Mouse (Mus musculus) G1E (cell line): ENCODE measurements around the gene Sh3kbp1. TPM values are rescaled to one million over a fixed set of nuclear protein-coding genes. Genes with fewer than 3 reads are reported as not detected.

Experiments
- ATAC-seq: 2 replicates; pipeline ENCODE4 v1.8.0; 2016; ENCODE audit warnings: mild to moderate bottlenecking; ENCODE audit not compliant: insufficient number of reproducible peaks, poor library complexity, low FRiP score, severe bottlenecking; ENCODE audit errors: extremely low read depth
- DNase-seq: peaks from one replicate; pipeline ENCODE4 v3.0.0; 2012; ENCODE audit warnings: low spot score
- H3K27me3 ChIP-seq: 2 replicates; pipeline ENCODE4 v1.6.1; 2012; ENCODE audit warnings: mild to moderate bottlenecking, low read length, inconsistent platforms; ENCODE audit not compliant: insufficient read depth
- H3K36me3 ChIP-seq: replicated peaks from 2 replicates; pipeline ENCODE3; 2012; ENCODE audit warnings: mild to moderate bottlenecking, inconsistent platforms
- H3K4me1 ChIP-seq: 2 replicates; pipeline ENCODE4 v1.6.1; 2012; ENCODE audit warnings: low read depth, low read length, inconsistent platforms, mixed read lengths; ENCODE audit not compliant: insufficient read depth
- H3K4me3 ChIP-seq: 2 replicates; pipeline ENCODE4 v1.5.1; 2012; ENCODE audit warnings: low read depth, mild to moderate bottlenecking, inconsistent platforms, low read length, moderate library complexity, mixed read lengths
- H3K9me3 ChIP-seq: replicated peaks from 2 replicates; pipeline ENCODE4 v1.6.1; 2012; ENCODE audit warnings: inconsistent platforms
- CTCF ChIP-seq: IDR thresholded peaks from 2 replicates; pipeline ENCODE4 v1.5.1; 2012; ENCODE audit warnings: low read depth, low read length, inconsistent platforms, mixed read lengths
- GATA1 ChIP-seq: IDR thresholded peaks from 2 replicates; pipeline ENCODE4 v1.6.1; 2012; ENCODE audit warnings: borderline replicate concordance, low read length, inconsistent platforms, mixed read lengths
- GATA2 ChIP-seq: IDR thresholded peaks from 2 replicates; pipeline ENCODE4 v1.6.1; 2012; ENCODE audit warnings: low read depth, low read length, inconsistent platforms, borderline replicate concordance
- POLR2AphosphoS5 ChIP-seq: IDR thresholded peaks from 2 replicates; pipeline ENCODE4 v1.6.1; 2012; ENCODE audit warnings: low read depth, low read length, inconsistent platforms; ENCODE audit not compliant: insufficient replicate concordance
- TAL1 ChIP-seq: conservative IDR thresholded peaks from 2 replicates; pipeline ENCODE4 v1.6.1; 2012; ENCODE audit warnings: low read depth, low read length, inconsistent platforms, mixed read lengths
- polyA plus RNA-seq: library from polyadenylated mRNA; stranded (reverse); fragments of >175 nt; gene quantifications from 2 replicates; pipeline ENCODE4 v1.2.3, GENCODE M21; 2012
- total RNA-seq, 2 experiments: library from RNA; stranded (forward) in 1 of 2; stranded (reverse) in 1 of 2; fragments of 200-1000 nt in 1 of 2; fragments of >200 nt in 1 of 2; fragmentation: Nextera tagmentation in 1 of 2; gene quantifications; 2 replicates each; pipeline ENCODE4 v1.2.3; 2014 to 2017

Gene Sh3kbp1
- total and polyA plus RNA-seq, 3 experiments: 13.3 to 242 (median 231) TPM

DNA sequence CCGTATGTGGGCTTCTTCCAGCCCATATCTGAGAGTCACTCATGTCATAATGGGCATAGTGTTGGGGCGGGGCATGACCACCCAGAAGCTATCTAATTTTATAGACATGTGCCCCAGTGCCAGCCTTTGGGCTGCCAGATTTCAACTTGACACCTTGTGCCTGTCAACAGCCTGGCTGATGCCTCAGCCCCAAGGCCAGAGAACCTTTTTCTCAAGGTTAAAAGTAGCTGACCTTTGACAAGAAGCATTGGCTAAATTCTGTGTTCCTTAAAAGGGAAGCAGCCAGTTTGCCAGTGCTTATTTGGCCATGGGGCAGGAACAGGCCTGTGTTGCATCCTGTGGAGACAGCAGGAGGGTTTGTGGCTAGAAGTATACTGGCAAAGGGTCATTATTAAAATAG, 315.5 kb downstream of the Sh3kbp1 start:
- DNase-seq (no peak), ATAC-seq (no peak)
- H3K36me3 ChIP-seq: peaks cover 27% of the 10 kb centered on the region

DNA sequence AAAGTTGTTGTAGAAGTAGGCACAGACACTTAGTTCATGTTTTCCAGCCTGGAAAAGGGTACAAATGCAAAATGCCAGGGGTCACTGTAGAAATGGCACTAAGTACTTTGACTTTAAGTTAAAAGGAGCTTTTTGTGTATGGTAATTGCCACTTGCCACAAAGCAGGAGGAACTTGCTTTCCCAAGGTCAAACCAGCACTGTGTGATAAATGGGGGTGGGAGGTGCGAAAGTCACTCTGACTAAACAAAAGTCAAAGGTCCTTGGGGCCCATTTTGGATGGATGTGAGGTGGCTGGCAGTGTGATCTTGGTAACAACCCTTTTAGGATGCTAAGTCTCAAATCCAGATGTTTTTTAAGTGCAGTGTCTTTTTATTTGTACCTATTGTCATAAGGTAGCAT, 316.5 kb downstream of the Sh3kbp1 start:
- DNase-seq (no peak), ATAC-seq (no peak)
- Histone ChIP-seq H3K36me3 (peaks cover 27% of the 10 kb centered on the region), H3K27me3 (no peaks in the 10 kb centered on the region), H3K9me3 (no peaks in the 10 kb centered on the region), H3K4me3 (no peak overlapping the region), H3K4me1 (no peaks in the 10 kb centered on the region)
- no peak for TF ChIP-seq CTCF
- no peak for TF ChIP-seq GATA1
- TF ChIP-seq POLR2AphosphoS5: no peak
- no peak for TF ChIP-seq GATA2
- no peak for TF ChIP-seq TAL1

More for the DNA sequence above, 315.5 kb downstream of the Sh3kbp1 start:
- TF ChIP-seq GATA1 (no peak), POLR2AphosphoS5 (no peak)
- H3K27me3 ChIP-seq: no peaks in the 10 kb centered on the region
- no peaks in the 10 kb centered on the region for H3K4me1 ChIP-seq
- H3K4me3 ChIP-seq: no peak overlapping the region
- no peaks in the 10 kb centered on the region for H3K9me3 ChIP-seq

DNA sequence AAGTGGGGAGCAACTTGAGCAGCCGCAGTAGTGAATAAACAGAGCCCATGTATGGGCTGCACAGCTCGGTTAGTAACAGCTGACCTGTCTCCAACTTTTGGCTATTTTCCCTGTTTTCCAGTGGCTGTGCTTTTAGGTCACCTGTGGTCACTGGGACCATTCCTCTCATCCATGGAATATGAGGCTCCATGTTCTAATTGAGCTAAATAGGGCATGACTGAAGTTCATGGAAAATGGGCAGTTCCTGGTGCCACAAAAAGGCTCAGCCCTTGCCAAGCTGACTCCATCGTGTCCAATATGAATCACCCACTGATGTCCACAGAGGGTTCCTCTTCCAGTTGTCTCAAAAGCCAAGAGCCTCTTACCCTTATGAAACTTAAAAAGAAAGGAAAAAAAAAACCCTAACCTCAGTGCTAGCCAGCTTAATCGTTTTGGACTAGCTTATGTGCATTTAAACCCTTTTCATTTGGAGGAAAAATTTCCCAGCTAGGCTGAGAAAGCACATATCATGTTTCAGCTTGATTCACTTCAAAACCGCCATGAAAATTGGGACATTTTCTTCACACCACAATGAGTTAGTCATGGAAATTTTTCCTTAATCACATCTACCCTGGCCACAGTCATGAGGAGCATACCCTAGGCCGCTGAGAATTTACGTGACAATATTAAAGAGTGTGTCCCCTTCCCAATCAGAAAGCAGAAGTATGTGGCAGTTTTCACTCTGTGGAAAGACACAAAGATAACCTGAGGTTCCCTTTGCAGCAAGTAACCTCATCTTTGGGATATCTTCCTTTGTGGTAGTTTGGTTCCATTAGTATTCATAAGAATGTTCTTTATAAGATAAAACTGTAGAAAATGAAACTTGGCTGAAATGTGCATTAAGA, 326.7 kb downstream of the Sh3kbp1 start:
- no peak for TF ChIP-seq POLR2AphosphoS5
- no peak for TF ChIP-seq GATA1
- no peak for TF ChIP-seq CTCF
- no peak for TF ChIP-seq TAL1
- TF ChIP-seq GATA2: no peak
- Histone ChIP-seq H3K9me3 (no peaks in the 10 kb centered on the region), H3K27me3 (no peaks in the 10 kb centered on the region), H3K4me3 (no peak overlapping the region), H3K4me1 (no peaks in the 10 kb centered on the region), H3K36me3 (peaks cover 50% of the 10 kb centered on the region)
- ATAC-seq (no peak), DNase-seq (no peak)

DNA sequence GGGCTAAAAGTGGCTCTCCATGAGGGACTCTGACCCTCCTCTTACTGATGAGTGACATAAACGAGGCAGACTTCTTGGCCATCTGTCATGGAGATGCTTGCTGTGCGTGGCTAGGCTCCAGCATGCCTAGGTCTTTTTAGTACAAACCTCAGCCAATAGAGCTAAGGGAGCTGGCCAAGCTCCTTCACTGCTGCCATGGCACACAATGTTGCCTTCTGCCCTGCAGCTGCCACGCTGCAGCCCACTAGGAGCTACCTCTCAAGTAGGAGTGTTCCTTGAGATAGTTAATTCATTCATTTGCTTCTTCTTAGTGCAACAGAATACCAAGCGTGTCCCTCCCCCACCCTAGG, 327.3 kb downstream of the Sh3kbp1 start:
- ATAC-seq (no peak), DNase-seq (no peak)
- no peaks in the 10 kb centered on the region for H3K9me3 ChIP-seq
- TF ChIP-seq GATA1 (no peak), CTCF (no peak), POLR2AphosphoS5 (no peak), TAL1 (no peak), GATA2 (no peak)
- H3K27me3 ChIP-seq: no peaks in the 10 kb centered on the region
- no peak overlapping the region for H3K4me3 ChIP-seq
- no peaks in the 10 kb centered on the region for H3K4me1 ChIP-seq
- H3K36me3 ChIP-seq: peaks cover 51% of the 10 kb centered on the region

DNA sequence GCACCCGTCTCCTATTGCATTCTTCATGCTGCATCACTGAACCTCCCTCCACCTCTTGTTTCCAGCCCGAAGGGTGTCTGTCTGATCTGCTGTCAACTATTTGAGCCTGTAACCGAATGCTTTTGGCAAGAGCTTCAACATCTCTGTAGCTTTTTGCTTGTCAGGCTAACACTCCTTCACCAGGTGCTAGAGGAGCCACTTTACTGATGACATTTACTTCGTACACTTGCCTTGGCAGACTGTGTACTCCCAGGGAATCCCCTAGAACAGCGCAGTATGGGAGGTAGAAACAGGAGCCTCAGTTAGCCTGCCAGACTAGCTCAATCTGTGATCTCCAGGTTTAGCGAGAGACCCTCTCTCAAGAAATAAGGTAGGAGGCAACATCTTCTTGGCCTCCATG, 328.4 kb downstream of the Sh3kbp1 start:
- no peaks in the 10 kb centered on the region for H3K27me3 ChIP-seq
- H3K9me3 ChIP-seq: no peaks in the 10 kb centered on the region
- ATAC-seq: no peak
- TF ChIP-seq POLR2AphosphoS5 (no peak), CTCF (no peak), GATA1 (no peak), TAL1 (no peak)
- no peaks in the 10 kb centered on the region for H3K4me1 ChIP-seq
- H3K36me3 ChIP-seq: peaks cover 51% of the 10 kb centered on the region
- no peak for DNase-seq
- no peak overlapping the region for H3K4me3 ChIP-seq

DNA sequence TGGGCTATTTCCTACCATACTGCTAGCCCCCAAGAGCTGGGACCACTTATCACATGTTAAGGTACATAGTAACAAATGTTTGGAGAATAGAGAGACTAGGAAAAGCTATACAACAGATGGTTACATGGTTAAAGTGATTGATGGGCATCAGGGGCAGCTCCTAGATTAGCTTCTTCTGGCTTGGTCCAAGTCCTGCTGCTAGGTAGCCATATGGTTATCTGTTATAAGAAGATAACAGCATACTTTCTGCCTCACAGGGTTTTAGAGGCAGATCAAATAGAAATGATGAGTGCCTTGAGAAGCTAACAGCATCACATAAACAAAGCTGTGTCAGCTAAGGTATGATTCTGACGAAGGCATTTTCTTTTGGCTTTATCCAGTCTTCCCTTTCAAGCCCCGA, 334.3 kb downstream of the Sh3kbp1 start:
- ATAC-seq (no peak), DNase-seq (no peak)
- Histone ChIP-seq H3K36me3 (peaks cover 54% of the 10 kb centered on the region), H3K9me3 (no peaks in the 10 kb centered on the region), H3K27me3 (no peaks in the 10 kb centered on the region), H3K4me1 (no peaks in the 10 kb centered on the region), H3K4me3 (no peak overlapping the region)
- TF ChIP-seq POLR2AphosphoS5 (no peak), CTCF (no peak), GATA2 (no peak), GATA1 (no peak), TAL1 (no peak)

DNA sequence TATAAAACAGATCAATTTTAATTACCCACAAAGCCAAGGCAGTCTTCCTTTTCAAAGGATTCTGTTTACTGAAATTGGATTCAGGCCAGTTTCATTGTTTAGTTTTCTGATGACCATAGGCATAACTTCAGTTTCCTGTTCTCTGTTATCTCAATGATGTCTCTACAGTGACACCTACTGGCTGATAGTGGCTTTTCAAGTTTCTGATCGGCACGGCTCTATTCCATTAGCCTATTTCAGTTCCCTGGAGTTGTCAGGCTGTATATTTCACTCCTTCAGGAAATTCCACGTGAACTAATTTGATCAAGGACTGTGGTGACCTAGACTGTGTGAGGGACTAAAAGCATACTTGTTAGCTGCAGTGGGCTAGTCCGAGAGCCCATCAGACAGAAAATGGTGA, 336.2 kb downstream of the Sh3kbp1 start:
- H3K4me3 ChIP-seq: no peak overlapping the region
- H3K4me1 ChIP-seq: no peaks in the 10 kb centered on the region
- H3K27me3 ChIP-seq: no peaks in the 10 kb centered on the region
- DNase-seq: peak; percentile 14
- H3K9me3 ChIP-seq: no peaks in the 10 kb centered on the region
- no peak for ATAC-seq
- no peak for TF ChIP-seq GATA2
- TF ChIP-seq CTCF: no peak
- TF ChIP-seq POLR2AphosphoS5: no peak
- no peak for TF ChIP-seq TAL1
- TF ChIP-seq GATA1: no peak
- H3K36me3 ChIP-seq: peaks cover 60% of the 10 kb centered on the region
